In genomic region chr7:34226846-34227245, GRCm38 (mm10) we compare ENCODE assay signal across 12 mouse cellular contexts. TPM values are rescaled to one million over a fixed set of nuclear protein-coding genes. Genes with fewer than 3 reads are reported as not detected.
DNase-seq lines count a peak whose midpoint lies in the region; ATAC-seq and TF ChIP-seq lines count a peak whose summit lies in the region.
"Had no signal": no experiment of that assay in that cellular context is flagged by ENCODE, and none has a peak within 500 bp of the region (broad histone marks: within the 10 kb centered on the region; RNA-seq: fewer than 3 reads in every experiment).

No protein-coding gene starts in this region.

- peak overlapping the region; percentile 82; the same call in 1 of the 2 replicates for H3K4me3 ChIP-seq in heart, embryonic 11.5 days (ENCODE audit: low read depth, low read length)
- peak overlapping the region; percentile 17 for H3K4me3 ChIP-seq in left cerebral cortex, adult 2 months
- H3K4me3 ChIP-seq in G1E (ENCODE audit: low read depth, low read length): peak overlapping the region; percentile 88
- H3K4me3 ChIP-seq in liver, embryonic 13.5 days (replicated peaks): no peak overlapping the region
- H3K4me3 ChIP-seq: kidney, embryonic 15.5 days had no signal

- intact Hi-C loops in heart, postnatal 10 days (cut with DNase I): no loop called here
- intact Hi-C loops in left cerebral cortex, adult 2 months (cut with DNase I): no loop called here
- intact Hi-C loops in left cerebral cortex, postnatal 25 days (cut with DNase I): no loop called here

- no peak for DNase-seq in heart, postnatal 10 days
- DNase-seq in left cerebral cortex, adult 2 months (ENCODE audit: extremely low spot score in 1 of 2, low spot score in 2 of 2): no peak
- no peak for DNase-seq in left cerebral cortex, postnatal 25 days (ENCODE audit: low spot score in 2 of 2)
- no peak for DNase-seq in G1E (ENCODE audit: low spot score)
- no peak for DNase-seq in liver, embryonic 13.5 days
- DNase-seq in cerebellum, adult 9-10 months: no peak
- DNase-seq: adrenal gland, adult 2 months had no signal

- 87% methylated on average over 12 of the region's 12 CpGs for WGBS in heart, embryonic 11.5 days (ENCODE audit: insufficient replicate concordance)
- WGBS in liver, embryonic 13.5 days (ENCODE audit: insufficient replicate concordance): 81% methylated on average over 12 of the region's 12 CpGs

- no peaks in the 10 kb centered on the region for H3K9me3 ChIP-seq in heart, embryonic 11.5 days (replicated peaks; ENCODE audit: control insufficient read depth, low read length)
- no peaks in the 10 kb centered on the region for H3K9me3 ChIP-seq in G1E (replicated peaks)
- no peaks in the 10 kb centered on the region for H3K9me3 ChIP-seq in liver, embryonic 13.5 days (replicated peaks)
- H3K9me3 ChIP-seq: kidney, embryonic 15.5 days had no signal

- no peaks in the 10 kb centered on the region for H3K27me3 ChIP-seq in heart, embryonic 11.5 days (ENCODE audit: control insufficient read depth, insufficient read depth, low read length)
- no peaks in the 10 kb centered on the region for H3K27me3 ChIP-seq in G1E (ENCODE audit: insufficient read depth, low read length)
- H3K27me3 ChIP-seq in liver, embryonic 13.5 days: no peaks in the 10 kb centered on the region
- H3K27me3 ChIP-seq: kidney, embryonic 15.5 days had no signal

- no peak for ATAC-seq in heart, embryonic 11.5 days (replicated peaks; ENCODE audit: insufficient number of reproducible peaks, low FRiP score, low TSS enrichment)
- ATAC-seq in G1E (ENCODE audit: extremely low read depth, insufficient number of reproducible peaks, low FRiP score, poor library complexity, severe bottlenecking): no peak
- no peak for ATAC-seq in liver, embryonic 13.5 days (ENCODE audit: low read depth)
- no peak for ATAC-seq in monocyte, adult 5-6 weeks (replicated peaks; ENCODE audit: insufficient number of reproducible peaks, low FRiP score, low TSS enrichment, poor library complexity, severe bottlenecking)

- H3K4me1 ChIP-seq in heart, embryonic 11.5 days (ENCODE audit: control insufficient read depth, insufficient read depth, low read length): peaks cover 41% of the 10 kb centered on the region
- peaks cover 82% of the 10 kb centered on the region for H3K4me1 ChIP-seq in G1E (ENCODE audit: insufficient read depth, low read depth, low read length)
- peaks cover 60% of the 10 kb centered on the region for H3K4me1 ChIP-seq in liver, embryonic 13.5 days (replicated peaks)

- no peak overlapping the region for H3K9ac ChIP-seq in heart, embryonic 11.5 days (ENCODE audit: low read depth, low read length)
- H3K9ac ChIP-seq in liver, embryonic 13.5 days: no peak overlapping the region
- H3K9ac ChIP-seq: hindbrain, embryonic 14.5 days; kidney, embryonic 15.5 days had no signal

- H3K27ac ChIP-seq in heart, embryonic 11.5 days (ENCODE audit: low read depth, low read length): no peak overlapping the region
- no peak overlapping the region for H3K27ac ChIP-seq in left cerebral cortex, adult 2 months
- no peak overlapping the region for H3K27ac ChIP-seq in liver, embryonic 13.5 days
- H3K27ac ChIP-seq: hindbrain, embryonic 14.5 days; kidney, embryonic 15.5 days had no signal

- H3K36me3 ChIP-seq in heart, embryonic 11.5 days (ENCODE audit: control insufficient read depth, insufficient read depth, low read length): peaks cover 56% of the 10 kb centered on the region
- peaks cover 79% of the 10 kb centered on the region for H3K36me3 ChIP-seq in G1E (replicated peaks)
- peaks cover 67% of the 10 kb centered on the region for H3K36me3 ChIP-seq in liver, embryonic 13.5 days

- H3K4me2 ChIP-seq in heart, embryonic 11.5 days: peak overlapping the region; percentile 87; the same call in 1 of the 2 replicates
- H3K4me2 ChIP-seq in liver, embryonic 13.5 days: 0 out of 2 replicates have a peak overlapping the region, but pooled peaks have one; percentile 10
- H3K4me2 ChIP-seq: hindbrain, embryonic 14.5 days had no signal

- TF ChIP-seq CTCF in left cerebral cortex, adult 2 months (IDR thresholded peaks at IDR 0.05): peak; percentile 32
- 0 out of 2 replicates have a peak, but pooled peaks have one; percentile 14 for TF ChIP-seq CTCF in G1E (IDR thresholded peaks at IDR 0.05; ENCODE audit: low read depth, low read length)

RNA-seq across cellular contexts. Expression of gene Gpi1, which starts 3.3 kb away (rescaled TPM):
- polyA plus RNA-seq in heart, embryonic 11.5 days (2014; fragmentation: Nextera tagmentation; extraction: Ambion mirVana): 798 and 824 TPM in 2 replicates
- total RNA-seq in heart, postnatal 10 days (2021): 100 to 1,000 TPM; 556 to 561 TPM
- total RNA-seq in left cerebral cortex, adult 2 months (2021): 100 to 1,000 TPM; 642 to 716 TPM
- 100 to 1,000 TPM; 657 to 693 TPM for total RNA-seq in left cerebral cortex, postnatal 25 days (2021)
- total RNA-seq in G1E (2014; fragmentation: Nextera tagmentation) (522 and 617 TPM in 2 replicates), G1E (2017) (590 and 664 TPM in 2 replicates)
- 3,102 and 4,494 TPM in 2 replicates for polyA plus RNA-seq in G1E (2012)
- polyA plus RNA-seq in liver, embryonic 13.5 days (2015; fragmentation: Nextera tagmentation; extraction: Ambion mirVana): 137 and 150 TPM in 2 replicates
- 219 to 290 TPM (median 277 TPM) in 3 replicates for total RNA-seq in monocyte, adult 5-6 weeks (2017)

RNA-seq across cellular contexts. Expression of gene Gm6096, which starts 24.0 kb away (rescaled TPM):
- 0.80 and 1.2 TPM in 2 replicates for polyA plus RNA-seq in heart, embryonic 11.5 days (2014; fragmentation: Nextera tagmentation; extraction: Ambion mirVana)
- total RNA-seq in heart, postnatal 10 days (2021): not detected
- total RNA-seq in left cerebral cortex, adult 2 months (2021): not detected
- total RNA-seq in left cerebral cortex, postnatal 25 days (2021): not detected
- total RNA-seq in G1E (2014; fragmentation: Nextera tagmentation) (not detected in 2 replicates), G1E (2017) (not detected in 2 replicates)
- not detected in 2 replicates for polyA plus RNA-seq in G1E (2012)
- not detected in 2 replicates for polyA plus RNA-seq in liver, embryonic 13.5 days (2015; fragmentation: Nextera tagmentation; extraction: Ambion mirVana)
- total RNA-seq in monocyte, adult 5-6 weeks (2017): not detected in 3 replicates
- total RNA-seq: adrenal gland, adult 2 months had no signal
- polyA plus RNA-seq: adrenal gland, adult 2 months; kidney, embryonic 15.5 days; lung, embryonic 16.5 days had no signal

RNA-seq across cellular contexts. Expression of gene Pdcd2l, which starts 30.4 kb away (rescaled TPM):
- 46.7 and 49.7 TPM in 2 replicates for polyA plus RNA-seq in heart, embryonic 11.5 days (2014; fragmentation: Nextera tagmentation; extraction: Ambion mirVana)
- 10 to 100 TPM; 18.9 to 19.4 TPM for total RNA-seq in heart, postnatal 10 days (2021)
- total RNA-seq in left cerebral cortex, adult 2 months (2021): 10 to 100 TPM; 23.8 to 26.9 TPM
- 10 to 100 TPM; 20.8 to 25.5 TPM for total RNA-seq in left cerebral cortex, postnatal 25 days (2021)
- 36.6 and 38.6 TPM in 2 replicates for total RNA-seq in G1E (2014; fragmentation: Nextera tagmentation)
- 48.3 and 49.8 TPM in 2 replicates for total RNA-seq in G1E (2017)
- 6.9 and 8.0 TPM in 2 replicates for polyA plus RNA-seq in G1E (2012)
- 31.8 and 32.1 TPM in 2 replicates for polyA plus RNA-seq in liver, embryonic 13.5 days (2015; fragmentation: Nextera tagmentation; extraction: Ambion mirVana)
- total RNA-seq in monocyte, adult 5-6 weeks (2017): 22.9 to 36.0 TPM (median 31.0 TPM) in 3 replicates

RNA-seq across cellular contexts. Expression of gene Uba2, which starts 57.4 kb away (rescaled TPM):
- polyA plus RNA-seq in heart, embryonic 11.5 days (2014; fragmentation: Nextera tagmentation; extraction: Ambion mirVana): 125 and 128 TPM in 2 replicates
- 10 to 100 TPM; 51.0 to 53.5 TPM for total RNA-seq in heart, postnatal 10 days (2021)
- total RNA-seq in left cerebral cortex, adult 2 months (2021): 10 to 100 TPM; 89.2 to 93.5 TPM
- total RNA-seq in left cerebral cortex, postnatal 25 days (2021): 10 to 100 TPM; 87.2 to 91.5 TPM
- total RNA-seq in G1E (2014; fragmentation: Nextera tagmentation) (251 and 253 TPM in 2 replicates), G1E (2017) (334 TPM in 2 replicates)
- 57.5 and 69.1 TPM in 2 replicates for polyA plus RNA-seq in G1E (2012)
- 131 and 146 TPM in 2 replicates for polyA plus RNA-seq in liver, embryonic 13.5 days (2015; fragmentation: Nextera tagmentation; extraction: Ambion mirVana)
- total RNA-seq in monocyte, adult 5-6 weeks (2017): 107 to 120 TPM (median 115 TPM) in 3 replicates
